Mouse (Mus musculus) heart, postnatal 36 days (tissue): ENCODE data around the gene Nr6a1. TPM values are rescaled to one million over a fixed set of nuclear protein-coding genes. Genes with fewer than 3 reads are reported as not detected.

ENCODE experiments used
- DNase-seq, 2 experiments: peaks; one replicate each; pipeline ENCODE4 v3.0.0; 2021 to 2022
- intact Hi-C: fragments of 180-260 bp; cut with DNase I; formaldehyde crosslinking; loops from one replicate; pipeline ENCODE4 v1.15.1; 2025
- microRNA-seq, 2 experiments: library from miRNA; unstranded; fragments of <30 nt; microRNA quantifications; one replicate each; pipeline ENCODE4 v1.2.0; 2021; ENCODE audit warnings: borderline number of aligned reads in 2 of 2
- total RNA-seq, 2 experiments: library from RNA; stranded (reverse); gene quantifications; 2 replicates each; pipeline ENCODE4 v1.2.3; 2021

The Nr6a1 gene
- total RNA-seq, 2 experiments from 2014 or later: 1.6 to 1.8 TPM

- DNase-seq: no peak
- intact Hi-C loops: no loop called here
Measured at GRCm38 (mm10) chr2:38695770-38696169, 231.7 kb downstream of the Nr6a1 start.

GRCm38 (mm10) chr2:38691542-38691941, 235.9 kb downstream of the Nr6a1 start:
- DNase-seq: peak in 1 of 2 experiments; percentile 26
- intact Hi-C loops: loop anchor here (5.0 kb wide), 1 partner anchor 46 kb away; no protein-coding TSS in a partner anchor

- no peak for DNase-seq
- intact Hi-C loops: loop anchor here (5.0 kb wide), 1 partner anchor 47 kb away; no protein-coding TSS in a partner anchor
Measured at GRCm38 (mm10) chr2:38689881-38690280, 237.6 kb downstream of the Nr6a1 start.

DNA sequence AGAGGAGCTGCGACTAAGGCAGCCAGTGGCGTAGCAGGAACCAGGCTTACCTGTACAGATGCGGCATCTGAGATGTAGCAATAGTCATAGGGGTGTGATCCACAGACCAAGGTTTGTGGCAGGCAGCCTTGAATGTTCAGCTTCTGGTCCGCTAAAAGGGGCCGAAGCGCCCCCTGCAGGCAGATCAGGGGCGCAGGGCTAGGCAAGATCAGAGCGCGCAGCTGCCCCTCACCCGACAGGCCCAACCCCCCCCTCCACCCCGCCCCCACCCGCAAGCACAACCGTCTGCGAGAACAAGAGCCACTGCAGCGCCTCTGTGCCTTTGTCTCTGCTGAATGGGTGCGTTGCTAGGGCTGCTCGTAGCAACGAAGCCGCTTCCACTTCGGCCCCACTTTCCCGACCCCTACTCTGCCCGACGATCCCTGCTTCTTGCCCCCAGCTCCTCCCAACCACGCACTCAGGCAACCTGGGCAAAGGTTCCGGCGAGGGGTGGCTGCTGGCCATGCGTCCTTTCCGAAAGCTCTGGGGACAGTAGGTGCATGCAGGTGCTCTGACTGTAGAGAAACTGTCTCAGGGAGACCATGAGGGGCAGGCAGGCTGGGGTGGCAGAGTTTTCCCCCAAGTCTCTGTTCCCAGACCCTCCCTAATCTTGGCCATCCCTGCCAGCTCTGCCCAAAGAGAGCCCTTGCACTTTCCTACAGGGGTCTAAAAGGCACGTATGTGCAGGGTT, 238.5 kb downstream of the Nr6a1 start:
- no peak for DNase-seq
- intact Hi-C loops: no loop called here

- no peak for DNase-seq
- intact Hi-C loops: no loop called here
Measured at GRCm38 (mm10) chr2:38685746-38686145, 241.7 kb downstream of the Nr6a1 start.

GRCm38 (mm10) chr2:38683083-38683482, 244.4 kb downstream of the Nr6a1 start:
- intact Hi-C loops: no loop called here
- DNase-seq: no peak

GRCm38 (mm10) chr2:38682209-38682608, 245.3 kb downstream of the Nr6a1 start:
- intact Hi-C loops: no loop called here
- no peak for DNase-seq

DNA sequence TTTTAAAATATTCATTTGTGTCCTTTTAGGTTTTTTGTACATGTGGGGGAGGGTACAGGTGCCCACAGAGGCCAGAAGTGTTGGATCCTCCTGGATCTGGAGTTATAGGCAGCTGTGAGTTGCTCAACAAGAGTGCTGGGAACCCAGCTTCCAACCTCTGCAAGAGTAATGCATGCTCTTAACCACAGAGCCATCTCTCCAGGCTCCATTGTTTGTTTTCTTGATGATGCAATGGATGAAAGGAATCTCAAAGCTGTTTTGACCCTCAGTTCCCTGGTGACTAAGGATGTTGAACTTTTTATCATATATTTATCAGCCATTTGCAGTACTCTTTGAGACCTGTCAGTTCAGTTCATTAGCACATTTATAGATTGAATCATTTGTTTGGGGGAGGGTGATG, 248.5 kb downstream of the Nr6a1 start:
- intact Hi-C loops: no loop called here

DNA sequence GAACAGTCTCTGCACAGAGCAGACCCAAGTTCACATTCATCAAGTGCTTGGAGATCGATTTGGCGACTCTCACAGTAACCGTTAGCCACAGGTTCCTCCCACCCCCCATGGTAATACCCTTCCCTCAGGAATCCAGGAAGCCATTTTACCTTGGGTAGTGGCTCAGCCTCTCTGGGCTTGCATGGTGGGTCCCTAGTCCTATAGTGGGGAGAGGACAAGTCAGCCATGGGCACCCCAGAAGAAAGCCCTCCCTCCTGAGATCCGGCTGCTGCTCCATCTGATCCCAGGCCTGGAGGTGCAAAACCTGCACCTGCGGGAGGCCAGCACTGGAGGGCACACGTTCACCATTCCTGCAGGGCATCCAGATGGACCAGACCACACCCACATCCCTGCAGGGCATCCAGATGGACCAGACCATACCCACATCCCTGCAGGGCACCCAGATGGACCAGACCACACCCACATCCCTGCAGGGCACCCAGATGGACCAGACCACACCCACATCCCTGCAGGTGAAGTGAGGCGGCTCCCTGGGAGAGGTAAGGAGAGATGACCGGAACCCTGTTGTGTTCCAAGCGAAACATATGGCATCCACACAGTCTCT, 252.0 kb downstream of the Nr6a1 start:
- intact Hi-C loops: no loop called here
- no peak for DNase-seq

More for the DNA sequence above, 248.5 kb downstream of the Nr6a1 start:
- DNase-seq: no peak

Small RNAs within 50 kb of the gene (microRNA-seq; reads per million reads assigned to microRNA genes)
- 85.4 to 181 reads per million in 2 experiments for gene Mir181a-2
- gene Mir181b-2: 914 to 1,731 reads per million in 2 experiments

Other genes starting within 250 kb of the Nr6a1 start
- gene Nr5a1, start 213.1 kb downstream of the Nr6a1 start, total RNA-seq: not detected
- 1 to 10 TPM; 4.5 to 4.6 TPM for gene Olfml2a, start 4.3 kb upstream of the Nr6a1 start, total RNA-seq
- under 1 TPM in 1 of 2 experiments, not detected in 1; 0.14 TPM for gene Wdr38, start 69.8 kb upstream of the Nr6a1 start, total RNA-seq
- gene Arpc5l, start 77.7 kb upstream of the Nr6a1 start, total RNA-seq: 10 to 100 TPM; 90.1 to 99.9 TPM
- 100 to 1,000 TPM; 321 to 338 TPM for gene Rpl35, start 77.9 kb upstream of the Nr6a1 start, total RNA-seq
- 10 to 100 TPM; 14.5 to 16.6 TPM for gene Golga1, start 137.9 kb upstream of the Nr6a1 start, total RNA-seq